Mouse (Mus musculus) hindbrain, embryonic 13.5 days (tissue): Measurements from ENCODE around the gene Mybpc1. TPM values are rescaled to one million over a fixed set of nuclear protein-coding genes. Genes with fewer than 3 reads are reported as not detected.

Experiments used
- polyA plus RNA-seq: library from polyadenylated mRNA; unstranded; fragments of >200 nt; fragmentation: Nextera tagmentation; extraction: Ambion mirVana; gene quantifications from 2 replicates; pipeline ENCODE4 v1.2.1, GENCODE M21; 2015

Mybpc1 gene
- polyA plus RNA-seq, 1 experiment from 2014 or later = 6.2 TPM

Other genes with a start within 250 kb of the Mybpc1 start
- 0.41 and 0.55 TPM in 2 replicates for gene Dram1, start 226.1 kb downstream of the Mybpc1 start, polyA plus RNA-seq
- gene Gnptab, start 226.0 kb downstream of the Mybpc1 start, polyA plus RNA-seq = 13.8 and 15.9 TPM in 2 replicates
- gene Sycp3, start 145.6 kb downstream of the Mybpc1 start, polyA plus RNA-seq = 0.14 and 0.43 TPM in 2 replicates
- 7.5 and 9.7 TPM in 2 replicates for gene Chpt1, start 101.1 kb downstream of the Mybpc1 start, polyA plus RNA-seq
- gene Spic, start 79.9 kb upstream of the Mybpc1 start, polyA plus RNA-seq = 0.09 TPM in 1 of 2 replicates, not detected in the other
- gene Arl1, start 125.7 kb upstream of the Mybpc1 start, polyA plus RNA-seq = 146 and 147 TPM in 2 replicates
- 8.7 and 11.4 TPM in 2 replicates for gene Utp20, start 221.7 kb upstream of the Mybpc1 start, polyA plus RNA-seq